Mouse (Mus musculus): ENCODE results near the gene Rab11fip4.

GRCm38 (mm10) chr11:79713184-79713583, 122.2 kb downstream of the Rab11fip4 start:
- TF ChIP-seq CTCF (conservative IDR thresholded peaks at IDR 0.05; ENCODE audit: insufficient read depth, insufficient read length, low read depth, low read length) = no peak
- no peak for TF ChIP-seq POLR2A (IDR thresholded peaks at IDR 0.05; ENCODE audit: low read depth, low read length)
